Mouse (Mus musculus) telencephalon, adult 2 months (tissue): ENCODE results near the gene Prss8.
A peak's percentile ranks its signal among the peaks of the same experiment; 100 is the strongest.
"Not testable (repeated sequence)": the region's sequence is repeated elsewhere in the genome, so short reads cannot be mapped to it uniquely, and the experiment has no call there.

Source experiments
- DNase-seq: peaks from one replicate; pipeline ENCODE4 v3.0.0-alpha.2; 2011; ENCODE audit warnings: low read depth, low spot score

Prss8 gene

DNA sequence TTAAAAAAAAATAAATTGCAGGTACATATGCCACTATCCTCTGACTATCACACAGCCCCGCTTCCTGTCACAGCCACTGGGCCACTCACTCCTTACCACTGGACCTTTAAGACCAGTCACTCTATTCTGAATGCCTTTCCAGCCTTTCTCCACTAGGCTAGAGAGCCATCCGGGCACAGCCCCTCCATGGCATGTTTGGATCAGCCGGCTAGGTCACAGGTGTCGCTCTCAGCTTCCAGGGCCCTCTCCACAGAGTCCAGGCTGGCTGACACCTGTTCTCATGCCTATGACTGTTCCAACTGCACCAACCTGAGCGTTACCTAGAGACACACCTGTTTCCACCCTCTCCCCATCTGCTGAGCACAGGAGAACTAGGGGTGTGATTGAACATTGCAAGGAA, 1.3 kb downstream of the Prss8 start:
- no peak for DNase-seq

DNA sequence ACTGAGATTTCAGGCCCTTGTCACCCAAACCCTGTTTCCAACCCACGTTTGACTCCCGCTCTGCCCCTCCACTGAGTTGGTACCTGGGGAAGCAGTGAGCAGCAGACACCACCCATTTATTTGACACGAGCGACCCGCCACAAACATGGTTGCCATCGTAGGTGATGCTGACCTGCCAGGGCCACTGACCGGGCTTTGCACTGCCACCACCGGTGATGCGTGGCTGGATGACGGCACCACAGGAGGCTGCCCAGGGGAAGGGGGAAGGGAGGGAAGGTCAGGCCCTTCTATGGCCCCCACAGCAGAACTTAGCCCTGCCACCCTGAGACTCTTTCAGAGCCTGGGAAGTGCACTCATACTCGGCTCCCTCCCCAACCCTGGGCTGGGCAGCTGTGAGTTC, 2.2 kb downstream of the Prss8 start:
- no peak for DNase-seq

DNA sequence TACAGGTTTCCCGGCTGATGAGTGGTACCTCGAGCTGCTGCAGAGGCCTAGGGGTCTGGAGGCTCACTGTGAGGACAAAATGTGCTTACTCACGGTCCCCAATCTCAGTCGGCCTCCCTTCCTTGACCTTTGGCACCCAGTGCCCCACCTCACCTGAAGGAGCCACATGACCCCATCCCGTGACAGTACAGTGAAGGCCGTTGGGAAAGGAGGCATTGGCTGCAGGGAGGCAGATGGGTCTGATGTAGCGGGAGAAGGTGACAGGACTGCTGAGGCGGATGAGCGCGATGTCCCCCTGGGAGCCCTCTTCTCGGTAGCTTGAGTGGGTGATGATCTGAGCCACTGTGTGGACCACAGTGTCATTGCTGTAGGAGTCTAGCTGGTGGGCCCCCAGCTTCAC, 3.1 kb downstream of the Prss8 start:
- DNase-seq = no peak

DNA sequence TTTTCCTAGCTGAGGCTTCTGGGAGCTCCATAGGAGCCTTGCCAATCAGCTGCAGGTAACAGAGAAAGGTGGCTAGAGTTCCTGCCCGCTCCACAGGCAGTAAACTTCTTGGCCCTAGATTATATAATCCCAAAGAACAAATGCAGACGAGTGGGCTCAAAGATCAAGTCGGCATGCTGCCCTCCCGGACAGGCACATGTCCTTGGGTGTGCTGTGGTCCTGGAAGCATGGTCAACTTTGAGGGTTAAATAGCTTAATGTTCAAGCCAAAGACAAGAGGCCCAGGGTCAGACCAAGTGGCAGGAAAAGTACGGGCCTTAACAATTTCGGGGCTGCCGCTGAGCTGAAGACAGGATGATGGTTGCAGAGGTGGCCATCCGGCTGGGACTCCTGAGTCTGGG, 3.8 kb downstream of the Prss8 start:
- no peak for DNase-seq

DNA sequence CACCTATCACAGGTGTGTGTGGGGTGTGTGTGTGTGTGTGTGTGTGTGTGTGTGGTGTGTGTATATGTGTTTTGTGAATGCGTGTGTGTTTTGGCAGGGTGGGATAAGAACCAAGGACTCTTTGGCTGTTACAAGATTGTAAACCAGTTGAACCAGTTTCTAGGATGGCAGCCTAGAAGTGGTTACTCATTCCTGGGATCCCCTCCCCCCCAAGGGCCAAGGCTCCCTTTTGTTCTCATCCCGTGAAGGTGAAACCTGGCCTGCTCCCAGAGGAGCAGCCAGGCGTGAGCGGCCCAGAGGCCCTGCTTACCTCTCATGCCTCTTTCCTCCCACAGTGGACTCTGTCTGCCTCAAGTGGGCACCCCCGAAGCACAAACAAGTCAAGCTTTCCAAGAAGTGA, 4.7 kb downstream of the Prss8 start:
- no peak for DNase-seq

DNA sequence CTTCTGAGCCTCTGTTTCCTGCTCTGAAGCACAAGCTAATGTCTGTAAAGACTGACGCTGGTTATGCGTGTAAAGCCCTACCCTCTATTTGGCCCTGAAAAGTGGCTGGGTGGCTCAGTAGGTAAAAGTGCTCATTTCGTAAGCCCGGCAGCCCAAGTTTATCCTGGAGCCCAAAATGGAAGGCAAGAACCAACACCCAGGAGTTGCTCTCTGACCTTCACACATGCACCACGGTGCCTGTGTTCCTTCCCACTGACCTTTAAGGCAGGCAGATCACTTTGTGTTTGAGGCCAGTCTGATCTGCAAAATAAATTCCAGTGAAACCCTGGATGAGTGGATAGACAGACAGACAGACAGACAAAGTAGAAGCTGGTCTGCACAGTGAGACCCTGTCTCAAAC, 6.2 kb downstream of the Prss8 start:
- no peak for DNase-seq

DNA sequence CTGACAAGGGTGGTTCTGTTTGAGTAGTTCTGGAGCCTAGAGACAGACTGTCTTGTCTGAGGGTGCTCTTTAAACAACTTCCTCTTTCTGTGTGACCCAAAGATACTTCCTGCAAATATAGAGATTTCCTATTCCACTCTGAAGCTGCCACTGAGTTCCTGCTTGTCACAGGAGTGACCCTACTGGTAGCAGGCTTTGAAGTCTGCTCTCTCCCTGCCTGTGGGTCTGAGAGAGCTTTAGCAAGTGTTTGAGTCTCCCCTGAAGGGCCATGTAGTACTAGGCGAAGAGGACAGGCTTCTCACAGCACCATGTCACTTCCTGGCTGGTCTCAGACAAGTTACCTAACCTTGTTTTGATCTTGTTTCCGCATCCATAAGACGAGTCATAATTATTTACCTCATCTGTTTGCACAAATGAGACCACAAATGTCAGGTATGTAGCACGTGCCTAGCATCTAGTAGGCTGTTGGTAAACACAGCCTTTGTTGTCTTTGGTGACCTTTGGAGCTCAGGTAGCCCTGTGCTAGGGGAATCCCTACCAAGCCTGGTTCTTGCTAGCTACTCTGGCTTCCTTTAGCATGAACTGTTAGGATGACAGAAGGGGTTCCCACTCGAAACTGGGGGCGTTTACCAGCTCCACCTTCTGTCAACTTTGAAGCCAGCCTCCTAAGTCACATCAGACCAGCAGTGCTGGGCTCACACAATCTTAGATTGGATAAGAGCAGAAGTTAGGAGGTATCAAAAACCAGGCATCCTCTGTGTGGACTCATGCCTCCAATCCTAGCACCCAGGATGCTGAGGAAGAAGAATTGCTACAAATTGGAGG, 7.2 kb downstream of the Prss8 start:
- peak; percentile 49 for DNase-seq

DNA sequence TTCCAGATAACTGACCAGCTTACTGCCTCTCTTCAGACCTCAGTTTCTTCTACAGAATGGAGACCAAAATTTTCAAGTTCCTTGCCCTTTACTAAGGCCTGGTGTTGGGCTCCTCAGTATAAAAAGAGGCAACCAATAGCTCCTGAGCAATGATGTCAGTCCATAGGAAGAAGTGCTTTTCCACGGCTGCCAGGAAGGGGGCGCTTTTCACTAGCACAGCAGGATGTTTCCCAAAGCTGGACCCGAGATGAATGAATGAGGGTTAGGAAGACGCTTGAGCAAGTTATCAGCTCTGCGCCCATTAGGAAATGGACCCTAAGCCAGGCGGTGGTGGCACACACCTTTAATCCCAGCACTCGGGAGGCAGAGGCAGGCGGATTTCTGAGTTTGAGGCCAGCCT, 8.4 kb downstream of the Prss8 start:
- no peak for DNase-seq

DNA sequence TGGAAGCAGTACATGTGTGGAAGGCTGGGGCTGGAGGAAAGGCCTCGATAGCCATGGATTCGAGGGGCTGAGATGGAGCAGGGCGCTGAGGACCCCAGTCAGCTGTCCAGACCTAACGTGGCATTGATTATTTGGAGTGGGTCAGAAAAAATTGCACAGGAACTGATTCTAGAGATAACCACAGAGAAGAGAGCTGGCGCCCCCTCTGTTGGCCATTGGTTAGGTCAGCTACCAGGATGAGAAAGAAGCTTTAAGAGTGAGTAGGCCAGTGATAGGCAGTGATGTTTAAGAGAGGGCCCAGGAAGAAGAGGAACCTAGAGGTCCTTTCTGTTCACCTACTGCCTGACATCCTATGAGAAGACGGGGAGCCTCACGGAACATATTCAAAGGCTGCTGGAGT, 10.6 kb downstream of the Prss8 start:
- DNase-seq = no peak

DNA sequence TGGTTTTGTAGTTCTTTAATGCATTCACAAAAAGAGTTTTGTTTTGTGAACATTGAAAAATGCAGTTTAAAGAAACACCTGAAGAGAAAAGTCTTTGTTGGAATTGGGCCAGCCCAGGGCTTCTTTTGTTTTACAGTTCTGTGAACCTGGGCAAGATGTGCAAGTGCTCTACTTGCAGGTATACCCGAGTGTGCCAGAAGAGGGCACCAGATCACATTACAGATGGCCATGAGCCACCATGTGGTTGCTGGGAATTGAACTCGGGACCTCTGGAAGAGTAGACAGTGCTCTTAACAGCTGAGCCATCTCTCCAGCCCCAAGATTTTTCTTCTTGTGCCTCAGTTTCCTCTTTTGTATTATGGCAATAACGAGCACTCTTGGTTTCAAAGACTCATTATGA, 11.7 kb downstream of the Prss8 start:
- DNase-seq = no peak

DNA sequence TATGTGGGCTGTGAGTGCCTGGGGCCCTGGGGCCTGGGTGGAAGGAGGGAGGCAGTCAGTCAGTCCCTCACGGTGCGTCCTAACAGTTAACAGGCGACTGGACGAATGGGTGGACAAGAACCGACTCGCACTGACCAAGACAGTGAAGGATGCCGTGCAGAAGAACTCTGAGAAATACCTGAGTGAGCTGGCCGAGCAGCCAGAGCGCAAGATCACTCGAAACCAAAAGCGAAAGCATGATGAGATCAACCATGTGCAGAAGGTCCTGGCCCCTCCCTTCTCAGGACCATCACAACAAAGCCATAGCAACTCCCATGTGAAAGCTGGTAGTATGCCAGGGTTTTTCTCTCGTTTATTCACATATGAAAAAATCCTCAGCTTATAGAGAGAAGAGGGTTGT, 14.6 kb downstream of the Prss8 start:
- DNase-seq = no peak

DNA sequence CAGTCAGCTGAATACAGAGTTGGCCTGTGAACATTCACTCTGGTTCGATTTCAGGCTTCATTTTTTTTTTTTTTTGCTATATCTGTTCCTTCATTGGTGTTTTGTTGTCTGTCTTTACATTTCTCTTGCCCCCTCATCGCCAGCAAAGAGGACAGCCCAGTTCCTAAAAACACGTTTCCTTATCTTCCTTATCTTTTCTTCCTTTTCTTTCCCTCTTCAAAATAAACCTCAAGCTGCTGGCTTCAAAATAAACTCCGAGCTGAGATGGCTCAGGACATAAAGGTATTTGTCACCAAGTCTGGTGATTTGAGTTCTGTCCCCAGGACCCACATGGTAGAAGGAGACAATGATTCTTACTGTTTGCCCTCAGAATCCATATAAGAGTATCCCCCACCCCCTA, 17.0 kb downstream of the Prss8 start:
- DNase-seq = no peak

DNA sequence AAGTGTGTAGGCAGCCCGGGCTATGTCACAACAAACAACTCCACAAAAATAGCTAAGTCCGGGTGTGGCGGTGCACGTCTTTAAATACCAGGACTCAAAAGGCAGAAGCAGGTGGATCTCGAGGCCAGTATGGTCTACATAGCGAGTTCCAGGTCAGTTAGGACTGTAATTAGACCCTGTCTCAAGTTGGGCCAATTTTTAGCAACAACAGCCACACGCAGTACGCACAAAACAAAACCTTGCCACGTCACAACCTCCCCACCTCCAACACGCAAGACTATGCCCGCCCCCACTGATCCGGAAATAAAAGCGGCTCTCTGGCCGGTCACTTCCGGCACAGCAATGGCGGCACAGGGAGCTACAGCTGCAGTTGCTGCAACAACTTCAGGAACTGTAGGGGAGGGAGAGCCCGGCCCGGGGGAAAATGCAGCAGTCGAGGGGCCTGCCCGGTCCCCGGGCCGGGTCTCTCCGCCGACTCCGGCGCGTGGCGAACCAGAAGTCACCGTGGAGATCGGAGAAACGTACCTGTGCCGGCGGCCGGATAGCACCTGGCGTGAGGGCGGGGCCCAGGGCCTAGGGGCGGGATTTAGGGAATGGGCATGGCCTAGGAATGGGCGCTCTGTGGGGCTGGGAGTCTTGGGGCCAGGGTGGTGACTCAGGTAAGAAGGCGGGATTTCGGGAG, 17.6 kb downstream of the Prss8 start, which contains the start of gene Kat8:
Gene Kat8, plus strand, starts transcription at position 327 of the 682 bp plus-strand sequence.
- peak; percentile 93 for DNase-seq

DNA sequence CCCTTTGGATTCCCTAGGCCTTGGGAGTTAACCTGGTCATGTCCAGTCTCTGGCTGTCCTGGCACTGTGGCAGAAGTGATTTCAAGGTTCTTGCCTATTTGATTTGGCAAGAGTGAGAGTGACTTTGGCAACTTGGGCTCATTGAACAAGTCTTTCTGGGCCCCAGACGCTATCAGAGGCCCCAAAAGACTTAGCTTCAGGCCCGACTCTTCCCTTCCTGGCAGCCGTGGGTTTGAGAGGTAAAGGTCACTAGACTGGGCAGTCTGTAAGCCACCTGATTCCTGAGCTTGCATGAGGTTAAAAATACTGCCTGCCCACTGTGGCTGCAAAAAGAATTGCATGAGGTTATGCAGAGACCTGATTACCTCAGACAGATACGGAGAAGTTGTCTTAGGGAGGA, 21.2 kb downstream of the Prss8 start:
- no peak for DNase-seq

DNA sequence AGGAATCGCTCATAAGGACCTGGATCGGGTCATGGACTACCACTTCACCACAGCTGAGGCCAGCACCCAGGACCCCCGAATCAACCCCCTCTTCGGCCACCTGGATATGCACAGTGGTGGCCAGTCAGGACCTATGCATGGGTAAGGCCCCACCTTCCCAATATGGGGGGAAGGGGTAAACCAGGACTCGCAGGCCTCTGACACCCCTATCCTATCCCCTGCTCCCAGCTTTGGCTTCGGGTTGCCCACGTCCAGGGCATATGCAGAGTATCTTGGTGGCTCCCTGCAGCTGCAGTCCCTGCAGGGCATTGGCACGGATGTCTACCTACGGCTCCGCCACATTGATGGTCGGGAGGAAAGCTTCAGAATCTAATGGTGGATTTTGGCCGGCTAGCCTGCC, 22.0 kb downstream of the Prss8 start:
- DNase-seq = no peak

DNA sequence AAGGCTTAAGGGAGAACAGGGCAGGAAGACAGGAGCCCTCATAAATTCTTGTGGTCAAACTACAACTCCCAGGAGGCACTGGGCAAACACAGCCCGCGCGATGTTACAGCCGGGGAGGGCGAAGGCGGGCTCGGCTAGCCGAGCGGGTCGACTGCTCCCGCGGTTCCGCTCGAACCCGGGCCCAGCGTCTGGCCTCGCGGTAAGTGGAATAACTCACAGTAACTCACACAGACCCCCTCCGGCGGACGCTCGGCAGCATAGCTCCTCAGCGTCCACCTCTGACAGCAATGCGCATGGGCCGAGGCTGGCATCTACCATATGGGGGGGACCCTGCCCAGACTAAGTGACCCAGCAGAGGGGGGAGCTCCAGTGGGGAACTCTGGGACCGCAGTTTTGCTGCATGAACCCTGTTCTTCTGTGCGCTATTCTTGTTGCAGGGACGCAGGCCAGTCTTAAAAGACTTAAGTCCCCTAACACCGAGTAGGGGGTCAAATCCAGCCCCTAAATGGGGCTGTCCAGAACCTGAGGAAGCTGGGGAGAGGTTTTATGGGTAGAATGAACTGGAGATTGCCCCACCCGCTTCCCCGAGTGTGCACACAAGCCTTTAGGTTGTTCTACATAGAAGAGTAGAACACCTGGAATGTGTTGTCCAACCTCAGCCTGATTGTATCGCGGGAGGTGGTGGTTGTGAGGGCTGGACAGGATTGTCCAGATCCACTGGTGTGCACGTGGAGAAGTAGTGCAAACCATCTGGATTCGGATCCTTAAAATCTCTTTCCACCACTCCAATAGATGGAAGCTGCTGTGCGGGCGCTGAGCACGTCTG, 25.7 kb downstream of the Prss8 start, which contains the start of gene Bckdk:
Gene Bckdk, plus strand, starts transcription at position 112 of the 826 bp plus-strand sequence.
- peak; percentile 76 for DNase-seq

DNA sequence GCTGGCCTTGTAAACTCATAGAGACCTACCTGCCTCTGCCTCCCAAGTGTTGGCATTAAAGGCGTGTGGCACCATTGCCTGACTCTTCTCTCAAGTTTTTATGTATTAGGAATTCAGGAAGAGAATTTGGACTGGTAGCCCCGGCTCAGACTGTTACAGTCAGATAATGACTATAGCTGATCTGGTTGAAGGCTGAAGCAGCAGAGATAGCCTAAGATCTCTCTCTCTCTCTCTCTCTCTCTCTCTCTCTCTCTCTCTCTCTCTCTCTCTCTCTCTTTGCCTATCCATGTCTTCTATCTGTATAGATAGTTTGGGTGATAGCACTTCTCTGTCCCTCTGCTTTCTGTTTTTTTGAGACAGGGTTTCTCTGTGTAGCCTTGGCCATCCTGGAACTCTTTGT, 28.1 kb downstream of the Prss8 start:
- DNase-seq = no peak

DNA sequence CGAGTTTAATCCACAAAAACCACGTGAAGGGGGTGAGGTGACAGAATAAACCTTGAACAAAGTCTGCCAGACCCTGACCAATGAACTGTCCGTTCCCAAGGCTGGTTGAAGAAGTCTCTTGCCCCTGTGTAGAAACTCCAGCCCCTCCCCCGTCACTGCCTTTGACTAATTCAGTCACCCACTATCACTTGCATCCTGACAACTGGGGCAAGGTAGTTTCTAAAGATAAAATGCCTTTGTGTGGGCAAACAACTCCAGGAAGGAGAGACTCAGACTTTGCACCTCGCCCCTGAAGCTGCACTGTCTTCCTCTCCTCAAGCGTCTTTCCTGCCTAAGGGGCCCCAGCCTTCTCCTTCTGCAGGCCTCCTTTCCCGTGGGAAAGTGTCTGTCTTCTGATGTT, 29.9 kb downstream of the Prss8 start:
- no peak for DNase-seq

DNA sequence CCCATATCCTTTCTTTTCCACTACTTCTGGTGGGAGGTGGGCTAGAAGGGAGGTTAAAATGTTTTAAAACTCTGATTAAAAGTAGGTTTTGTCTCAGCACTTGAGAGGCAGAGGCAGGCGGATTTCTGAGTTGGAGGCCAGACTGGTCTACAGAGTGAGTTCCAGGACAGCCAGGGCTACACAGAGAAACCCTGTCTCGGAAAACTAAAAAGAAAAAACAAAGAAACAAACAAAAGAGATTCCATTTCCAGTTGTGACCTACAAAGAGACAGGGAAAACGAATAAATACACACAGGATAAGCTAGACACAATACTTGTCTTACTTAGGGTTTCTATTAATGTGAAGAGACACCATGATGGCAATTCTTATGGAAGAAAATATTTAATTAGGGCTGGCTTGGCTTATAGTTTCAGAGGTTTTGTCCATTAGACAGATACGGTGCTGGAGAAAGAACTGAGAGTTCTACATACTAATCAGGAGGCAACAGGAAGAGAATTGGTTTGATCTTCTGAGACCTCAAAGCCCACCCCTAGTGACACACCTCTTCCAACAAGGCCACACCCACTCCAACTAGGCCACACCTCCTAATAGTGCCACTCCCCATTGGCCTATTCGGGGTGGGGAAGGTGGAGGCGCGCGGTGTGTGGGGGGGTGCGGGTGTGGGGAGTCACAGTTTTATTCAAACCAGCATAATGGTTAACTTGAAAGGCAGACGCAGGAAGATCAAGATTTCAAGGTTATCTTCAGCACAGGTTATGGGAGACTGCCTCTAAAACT, 31.5 kb downstream of the Prss8 start:
- no peak for DNase-seq

DNA sequence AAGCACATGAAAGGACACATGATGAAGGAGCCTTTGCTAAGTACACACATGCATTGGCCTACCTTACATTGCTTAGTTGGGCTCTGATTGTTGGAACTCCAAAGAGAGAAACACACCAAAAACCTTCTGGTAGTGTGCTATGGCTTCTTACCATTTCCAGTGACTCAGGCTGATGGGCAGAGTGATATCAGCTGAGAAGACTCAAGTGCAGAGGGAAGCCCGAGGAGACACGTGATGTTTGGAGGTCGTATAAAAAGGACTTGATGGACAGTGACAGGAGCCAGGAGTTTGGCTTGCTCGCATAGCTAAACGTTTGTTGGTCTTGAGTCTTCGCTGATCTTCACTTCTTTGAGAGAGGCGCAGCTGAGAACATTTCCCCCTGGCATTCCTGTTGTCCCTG, 32.4 kb downstream of the Prss8 start:
- DNase-seq = no peak

DNA sequence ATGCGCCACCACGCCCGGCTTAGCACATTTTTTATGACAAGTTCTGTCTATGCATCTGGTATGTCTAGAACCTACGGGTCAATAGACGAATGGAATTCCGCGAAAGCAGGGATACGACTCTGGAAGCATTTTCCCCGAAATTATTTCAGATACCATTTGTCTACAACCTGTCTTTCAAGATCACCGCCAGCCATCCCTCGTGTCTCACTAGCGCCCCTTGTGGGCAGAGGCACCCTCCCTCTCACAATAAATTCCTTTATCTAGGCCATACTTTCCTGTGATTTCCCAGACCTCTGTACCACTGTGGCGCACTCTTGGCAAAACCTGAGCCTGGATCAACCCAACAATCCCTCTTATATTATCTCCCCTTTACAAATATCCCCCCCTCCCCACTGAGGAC, 33.5 kb downstream of the Prss8 start:
- no peak for DNase-seq

DNA sequence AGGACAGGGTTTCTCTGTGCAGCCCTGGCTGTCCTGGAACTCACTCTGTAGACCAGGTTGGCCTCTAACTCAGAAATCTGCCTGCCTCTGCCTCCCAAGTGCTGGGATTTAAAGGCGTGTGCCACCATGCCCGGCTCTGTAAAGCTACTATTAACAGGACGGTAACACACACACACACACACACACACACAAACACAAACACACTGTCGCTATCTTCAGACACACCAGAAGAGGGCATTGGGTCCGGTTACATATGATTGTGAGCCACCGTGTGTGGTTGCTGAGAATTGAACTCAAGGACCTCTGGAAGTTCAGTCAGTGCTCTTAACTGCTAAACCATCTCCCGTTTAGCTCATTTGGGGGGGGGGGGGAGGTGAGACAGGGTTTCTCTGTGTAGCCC, 34.0 kb downstream of the Prss8 start:
- not testable (repeated sequence) for DNase-seq
